Comparison of ENCODE assay signal across 10 mouse cellular contexts in the genomic region with DNA sequence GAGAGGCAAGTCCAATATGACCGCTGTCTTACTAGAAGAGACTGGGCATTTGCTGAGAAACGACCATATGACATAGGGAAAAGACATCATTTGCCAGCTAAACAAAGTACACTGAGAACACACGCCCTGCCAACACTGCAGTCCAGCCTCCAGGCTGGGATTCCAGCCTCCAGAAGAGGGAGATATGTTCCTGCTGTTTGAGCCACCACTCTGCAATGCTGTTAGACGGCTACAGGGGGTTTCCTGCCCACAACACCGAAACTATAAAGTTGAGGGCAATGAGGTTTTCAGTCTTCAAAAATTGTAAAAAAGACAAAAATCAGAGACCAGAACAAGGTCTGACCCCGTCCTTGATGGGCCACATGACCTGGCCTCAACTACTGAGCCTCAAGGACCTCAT. TPM values are rescaled to one million over a fixed set of nuclear protein-coding genes. Genes with fewer than 3 reads are reported as not detected.
DNase-seq lines count a peak whose midpoint lies in the region; ATAC-seq and TF ChIP-seq lines count a peak whose summit lies in the region.
"Had no signal": no experiment of that assay in that cellular context is flagged by ENCODE, and none has a peak within 500 bp of the region (broad histone marks: within the 10 kb centered on the region; RNA-seq: fewer than 3 reads in every experiment).

No protein-coding gene starts in this region.

- 71% methylated on average over 6 of the region's 6 CpGs for WGBS in kidney, embryonic 15.5 days

- TF ChIP-seq RAD21 in MEL (IDR thresholded peaks at IDR 0.05; ENCODE audit: low read depth, low read length): peak; percentile 11

- peaks cover 8% of the 10 kb centered on the region for H3K4me1 ChIP-seq in kidney, embryonic 15.5 days
- H3K4me1 ChIP-seq in MEL (ENCODE audit: control insufficient read depth in 1 of 2, insufficient read depth in 2 of 2, low read length in 2 of 2): no peaks in the 10 kb centered on the region

- H3K79me2 ChIP-seq in MEL (ENCODE audit: control insufficient read depth, insufficient read depth, low read length, poor library complexity): no peaks in the 10 kb centered on the region

- TF ChIP-seq EP300 in MEL (IDR thresholded peaks at IDR 0.05; ENCODE audit: low read depth in 1 of 2, low read length in 2 of 2): no peak

- peak; percentile 21 for DNase-seq in kidney, postnatal 10 days
- peak; percentile 45 for DNase-seq in 416B (ENCODE audit: low read depth)
- no peak for DNase-seq in MEL (ENCODE audit: low read depth, low spot score)
- DNase-seq in heart, postnatal 14 days: peak; percentile 22 to 36
- DNase-seq in cerebellum, adult 9-10 months: no peak
- DNase-seq in cerebellum, postnatal 4 days (ENCODE audit: low spot score in 2 of 2): no peak
- DNase-seq in thymus, postnatal 0 days (ENCODE audit: low spot score): no peak

- no peak for TF ChIP-seq POLR2A in MEL (IDR thresholded peaks at IDR 0.05; ENCODE audit: control insufficient read depth in 1 of 2, insufficient read depth in 1 of 2, low read depth in 1 of 2, low read length in 2 of 2, poor library complexity in 1 of 2)

- H3K27ac ChIP-seq in kidney, embryonic 15.5 days: no peak overlapping the region
- H3K27ac ChIP-seq in MEL (ENCODE audit: control insufficient read depth, low read depth, low read length): no peak overlapping the region

- H3K27me3 ChIP-seq in kidney, embryonic 15.5 days: no peaks in the 10 kb centered on the region
- no peaks in the 10 kb centered on the region for H3K27me3 ChIP-seq in MEL (ENCODE audit: control insufficient read depth in 1 of 2, insufficient read depth in 2 of 2, low read length in 2 of 2)

- H3K4me3 ChIP-seq in kidney, embryonic 15.5 days (replicated peaks): no peak overlapping the region
- H3K4me3 ChIP-seq in MEL (ENCODE audit: control insufficient read depth in 1 of 2, insufficient read depth in 1 of 2, low read depth in 2 of 2, low read length in 2 of 2): no peak overlapping the region

- no peak for ATAC-seq in kidney, embryonic 15.5 days (replicated peaks; ENCODE audit: low FRiP score)

- intact Hi-C loops in heart, postnatal 14 days (cut with DNase I): loop anchor here (5.0 kb wide), 2 partner anchors 147 to 338 kb away; no protein-coding TSS in a partner anchor

- no peaks in the 10 kb centered on the region for H3K9me3 ChIP-seq in kidney, embryonic 15.5 days (replicated peaks)
- no peaks in the 10 kb centered on the region for H3K9me3 ChIP-seq in MEL (replicated peaks; ENCODE audit: insufficient read depth, low read length)

- H3K9ac ChIP-seq in kidney, embryonic 15.5 days: no peak overlapping the region
- H3K9ac ChIP-seq in MEL (ENCODE audit: control insufficient read depth, low read depth, low read length, poor library complexity, severe bottlenecking): no peak overlapping the region

- H3K36me3 ChIP-seq in kidney, embryonic 15.5 days: no peaks in the 10 kb centered on the region
- no peaks in the 10 kb centered on the region for H3K36me3 ChIP-seq in MEL (ENCODE audit: control insufficient read depth in 1 of 2, insufficient read depth in 2 of 2, low read length in 2 of 2)

- TF ChIP-seq CTCF in MEL (IDR thresholded peaks at IDR 0.05 in 2 of 3, conservative IDR thresholded peaks at IDR 0.05 in 1 of 3; ENCODE audit: control insufficient read depth in 1 of 3, insufficient read depth in 1 of 3, low read depth in 2 of 3, low read length in 3 of 3, poor library complexity in 1 of 3, severe bottlenecking in 1 of 3): peak in 1 of 3 experiments; percentile 5; a peak in 1 of 6 replicates

- H3K4me2 ChIP-seq in kidney, embryonic 15.5 days: no peak overlapping the region

TF ChIP-seq in MEL, 35 proteins besides CTCF, POLR2A, EP300 and RAD21:
- TF ChIP-seq HCFC1 (IDR thresholded peaks at IDR 0.05; ENCODE audit: low read depth, low read length) (no peak), TCF12 (IDR thresholded peaks at IDR 0.05; ENCODE audit: low read depth, low read length) (no peak), MAZ (IDR thresholded peaks at IDR 0.05; ENCODE audit: low read depth, low read length) (no peak), ETS1 (IDR thresholded peaks at IDR 0.05; ENCODE audit: low read depth, low read length) (no peak), TBP (IDR thresholded peaks at IDR 0.05; ENCODE audit: low read depth, low read length) (no peak), ELF1 (IDR thresholded peaks at IDR 0.05; ENCODE audit: low read depth, low read length) (no peak), SMC3 (IDR thresholded peaks at IDR 0.05; ENCODE audit: low read depth, low read length) (no peak), GATA1 (IDR thresholded peaks at IDR 0.05; ENCODE audit: low read depth, low read length) (no peak), ZNF384 (IDR thresholded peaks at IDR 0.05; ENCODE audit: low read depth, low read length) (no peak), ZKSCAN1 (IDR thresholded peaks at IDR 0.05; ENCODE audit: low read depth, low read length) (no peak), MYC (IDR thresholded peaks at IDR 0.05; ENCODE audit: low read depth, low read length) (no peak), TAL1 (IDR thresholded peaks at IDR 0.05; ENCODE audit: low read length) (no peak), UBTF (IDR thresholded peaks at IDR 0.05; ENCODE audit: borderline replicate concordance, insufficient read depth, low read depth, low read length) (no peak), RCOR1 (IDR thresholded peaks at IDR 0.05; ENCODE audit: low read depth, low read length) (no peak), CHD1 (IDR thresholded peaks at IDR 0.05; ENCODE audit: low read depth, low read length) (no peak), NELFE (IDR thresholded peaks at IDR 0.05; ENCODE audit: low read depth, low read length) (no peak), KAT2A (conservative IDR thresholded peaks at IDR 0.05; ENCODE audit: low read depth, low read length) (no peak)

RNA-seq across cellular contexts. Expression of gene Serpine3, which starts 24.4 kb away (rescaled TPM):
- not detected in 2 replicates for polyA plus RNA-seq in kidney, embryonic 15.5 days (2015; fragmentation: Nextera tagmentation; extraction: Ambion mirVana)
- total RNA-seq in MEL (2012; rRNA removed): not detected in 2 replicates
- polyA plus RNA-seq in MEL (2012; ENCODE audit: insufficient read depth in 1 of 2, insufficient read length in 2 of 2, low read depth in 1 of 2, low replicate concordance in 2 of 2, missing spikeins in 1 of 2): not detected
- not detected for total RNA-seq in heart, postnatal 14 days (2021)
- polyA plus RNA-seq in thymus, postnatal 0 days (2015; fragmentation: Nextera tagmentation; extraction: Ambion mirVana): 0.12 TPM in 1 of 2 replicates, not detected in the other
- total RNA-seq: adrenal gland, adult 18-20 months had no signal
- polyA plus RNA-seq: large intestine, adult 2 months had no signal

Comparison
In these comparisons a context has a peak if more than half of its experiments do, and no peak if none do; other contexts are left out.
1. DNase-seq: peak in kidney, postnatal 10 days (single experiment), 416B (single experiment) and heart, postnatal 14 days (2 of 2); none in MEL (single experiment), cerebellum, adult 9-10 months (single experiment), cerebellum, postnatal 4 days (0 of 2) and thymus, postnatal 0 days (single experiment).